Mouse (Mus musculus): ENCODE measurements around the gene Wfdc1. TPM values are rescaled to one million over a fixed set of nuclear protein-coding genes. Genes with fewer than 3 reads are reported as not detected.

Wfdc1 gene
- total and polyA plus RNA-seq, 2 experiments from 2014 or later, result 22.4 to 55.0 TPM

DNA sequence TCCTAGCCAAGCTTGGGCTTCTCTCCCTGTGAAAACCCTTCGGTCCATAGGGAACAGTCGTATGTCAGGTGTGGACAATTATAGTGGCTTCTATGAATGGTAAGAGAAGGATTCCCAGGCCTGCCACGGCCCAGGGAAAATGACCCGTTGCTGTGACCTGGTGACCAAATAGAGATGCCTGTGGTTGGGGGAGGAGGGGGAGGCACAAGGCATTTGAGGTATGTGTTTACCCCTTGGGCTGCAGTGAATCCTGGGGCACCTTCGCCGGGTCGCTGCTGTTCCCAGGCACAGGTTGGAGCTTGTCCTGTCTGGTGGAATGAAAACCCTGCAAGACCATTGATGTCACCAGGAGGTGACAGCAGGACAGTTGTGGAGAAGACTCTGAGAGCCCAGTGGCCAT is 28.5 kb downstream of the Wfdc1 start:
- Histone ChIP-seq H3K4me3 (ENCODE audit: low read depth, low read length) (no peak overlapping the region), H3K4me2 (ENCODE audit: low read depth, low read length) (no peak overlapping the region), H3K27ac (ENCODE audit: low read depth) (no peak overlapping the region), H3K4me1 (ENCODE audit: control insufficient read depth, insufficient read depth) (no peaks in the 10 kb centered on the region), H3K9me3 (replicated peaks; ENCODE audit: control insufficient read depth, low read length) (no peaks in the 10 kb centered on the region), H3K36me3 (replicated peaks; ENCODE audit: control insufficient read depth, insufficient read depth, low read length) (no peaks in the 10 kb centered on the region), H3K27me3 (ENCODE audit: control insufficient read depth, insufficient read depth, low read length) (peaks cover 22% of the 10 kb centered on the region), H3K9ac (replicated peaks; ENCODE audit: low read depth, low read length) (no peak overlapping the region)
- no peak for TF ChIP-seq CTCF (IDR thresholded peaks at IDR 0.05; ENCODE audit: low read depth)
- TF ChIP-seq EP300 (IDR thresholded peaks at IDR 0.05; ENCODE audit: low read depth), result no peak
- ATAC-seq (ENCODE audit: insufficient read depth, low read depth) (no peak), DNase-seq (ENCODE audit: low spot score) (no peak)
- 60% methylated on average over 7 of the region's 7 CpGs for WGBS

DNA sequence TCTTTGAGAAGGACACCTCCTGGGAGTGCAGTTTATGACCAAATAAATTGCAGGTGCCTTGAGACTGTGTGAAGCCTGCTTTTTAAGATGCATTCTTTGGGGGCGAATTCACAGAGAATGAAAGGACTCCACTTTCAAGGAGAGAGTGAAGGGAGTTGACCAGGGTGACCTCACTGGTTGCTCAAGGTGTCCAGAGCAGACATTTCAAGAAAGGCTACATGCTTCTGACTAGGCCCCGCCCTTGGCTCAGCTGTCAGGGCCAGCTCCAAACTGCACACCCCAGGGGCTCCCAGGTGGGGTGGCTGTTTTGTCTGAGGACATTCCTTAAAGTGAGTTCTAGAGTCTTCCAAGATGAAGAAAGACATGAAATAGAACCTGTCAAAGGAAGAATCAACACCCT is 31.0 kb downstream of the Wfdc1 start:
- H3K27me3 ChIP-seq (ENCODE audit: control insufficient read depth, insufficient read depth, low read length), result peaks cover 46% of the 10 kb centered on the region
- 87% methylated on average over 2 of the region's 2 CpGs for WGBS

DNA sequence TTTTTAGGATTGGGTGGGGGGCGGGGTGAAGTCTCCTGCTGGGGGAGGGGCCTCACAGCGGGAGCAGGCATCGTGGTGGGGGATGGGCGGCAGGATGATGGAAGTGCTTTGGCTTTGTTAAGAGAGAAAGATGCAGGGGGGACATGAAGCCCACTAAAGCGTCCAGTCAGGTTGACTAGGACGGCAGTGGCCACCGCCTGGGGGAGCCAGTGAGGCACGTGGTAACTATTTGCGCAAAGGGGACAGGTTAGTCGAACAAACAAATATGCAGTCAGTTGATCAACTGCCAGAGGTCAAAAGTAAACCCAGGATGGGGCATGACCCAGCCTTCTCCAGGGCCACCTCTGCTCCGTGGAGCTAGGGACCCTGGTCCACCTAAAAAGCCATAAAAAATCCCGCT is 32.8 kb downstream of the Wfdc1 start:
- Histone ChIP-seq H3K9ac (replicated peaks; ENCODE audit: low read depth, low read length) (no peak overlapping the region), H3K27ac (ENCODE audit: low read depth) (no peak overlapping the region), H3K9me3 (replicated peaks; ENCODE audit: control insufficient read depth, low read length) (no peaks in the 10 kb centered on the region), H3K4me2 (ENCODE audit: low read depth, low read length) (no peak overlapping the region), H3K36me3 (replicated peaks; ENCODE audit: control insufficient read depth, insufficient read depth, low read length) (no peaks in the 10 kb centered on the region), H3K4me3 (ENCODE audit: low read depth, low read length) (no peak overlapping the region), H3K4me1 (ENCODE audit: control insufficient read depth, insufficient read depth) (no peaks in the 10 kb centered on the region), H3K27me3 (ENCODE audit: control insufficient read depth, insufficient read depth, low read length) (peaks cover 47% of the 10 kb centered on the region)
- TF ChIP-seq EP300 (IDR thresholded peaks at IDR 0.05; ENCODE audit: low read depth) (no peak), CTCF (IDR thresholded peaks at IDR 0.05; ENCODE audit: low read depth) (peak; percentile 60)
- DNase-seq (ENCODE audit: low spot score) (no peak), ATAC-seq (ENCODE audit: insufficient read depth, low read depth) (peak; percentile 14; the same call in 1 of the 2 replicates)
- WGBS, result 3% methylated on average over 12 of the region's 12 CpGs

More for the DNA sequence above, 31.0 kb downstream of the Wfdc1 start:
- H3K4me2 ChIP-seq (ENCODE audit: low read depth, low read length), result no peak overlapping the region
- no peaks in the 10 kb centered on the region for H3K36me3 ChIP-seq (replicated peaks; ENCODE audit: control insufficient read depth, insufficient read depth, low read length)
- H3K4me3 ChIP-seq (ENCODE audit: low read depth, low read length), result no peak overlapping the region
- no peaks in the 10 kb centered on the region for H3K4me1 ChIP-seq (ENCODE audit: control insufficient read depth, insufficient read depth)
- H3K9ac ChIP-seq (replicated peaks; ENCODE audit: low read depth, low read length), result no peak overlapping the region
- no peaks in the 10 kb centered on the region for H3K9me3 ChIP-seq (replicated peaks; ENCODE audit: control insufficient read depth, low read length)
- TF ChIP-seq CTCF (IDR thresholded peaks at IDR 0.05; ENCODE audit: low read depth), result no peak
- no peak for ATAC-seq (ENCODE audit: insufficient read depth, low read depth)
- no peak for DNase-seq (ENCODE audit: low spot score)
- no peak overlapping the region for H3K27ac ChIP-seq (ENCODE audit: low read depth)

DNA sequence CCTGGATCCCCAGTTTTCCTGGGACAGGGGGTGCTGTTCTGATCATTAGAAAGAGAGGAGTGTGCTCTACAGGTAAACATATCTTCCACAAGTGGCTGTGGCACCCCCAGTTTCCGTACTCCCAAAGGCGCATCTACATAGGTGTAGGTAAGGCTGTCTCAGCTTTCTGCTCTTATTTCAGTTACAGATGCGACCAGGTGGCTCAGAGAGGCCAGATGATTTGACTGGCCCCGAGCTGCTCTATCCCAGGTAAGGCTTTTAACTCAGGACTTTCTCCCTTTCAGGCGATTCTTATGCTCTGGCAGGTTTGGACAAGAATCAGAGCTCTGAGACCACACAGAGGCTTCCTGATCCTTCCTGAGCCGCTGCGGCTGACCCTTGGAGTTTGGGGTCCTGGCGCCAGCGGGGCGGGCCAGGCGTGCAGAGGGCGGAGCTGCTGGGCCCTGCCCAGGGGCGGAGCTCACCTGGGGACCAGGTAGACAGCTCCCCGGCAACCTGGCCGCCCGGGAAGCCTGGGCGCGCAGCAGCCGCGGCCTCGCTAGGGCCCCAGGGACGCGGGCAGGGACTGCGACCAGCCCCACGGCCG is 33.5 kb downstream of the Wfdc1 start, which contains the start of gene Atp2c2:
TSS of gene Atp2c2 (plus strand) at position 461 of the 586 bp plus-strand sequence.
- ATAC-seq (ENCODE audit: insufficient read depth, low read depth), result no peak
- H3K9ac ChIP-seq (replicated peaks; ENCODE audit: low read depth, low read length), result no peak within 1 kb of the TSS

DNA sequence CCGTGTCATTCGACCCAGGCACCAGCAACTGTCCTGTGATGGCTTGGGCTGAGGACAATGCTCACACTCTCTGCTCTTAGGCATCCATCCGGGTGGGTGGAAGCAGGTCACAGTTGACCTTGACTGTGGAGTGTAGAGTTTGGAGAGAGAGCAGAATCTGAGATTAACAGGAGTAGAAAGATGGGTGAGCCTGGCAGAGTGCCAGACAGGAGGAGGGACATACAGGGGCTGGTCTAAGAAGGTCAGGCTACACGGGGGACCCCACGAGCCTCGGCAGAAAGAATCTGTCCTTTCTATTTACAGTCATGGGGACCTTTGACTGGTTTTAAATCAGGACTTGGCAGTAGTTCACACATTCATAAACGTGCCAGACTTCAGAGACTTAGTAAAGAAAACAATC is 36.8 kb downstream of the Wfdc1 start:
- TF ChIP-seq EP300 (IDR thresholded peaks at IDR 0.05; ENCODE audit: low read depth) (no peak), CTCF (IDR thresholded peaks at IDR 0.05; ENCODE audit: low read depth) (no peak)
- Histone ChIP-seq H3K4me1 (ENCODE audit: control insufficient read depth, insufficient read depth) (no peaks in the 10 kb centered on the region), H3K27me3 (ENCODE audit: control insufficient read depth, insufficient read depth, low read length) (peaks cover 42% of the 10 kb centered on the region), H3K9me3 (replicated peaks; ENCODE audit: control insufficient read depth, low read length) (no peaks in the 10 kb centered on the region), H3K27ac (ENCODE audit: low read depth) (no peak overlapping the region), H3K36me3 (replicated peaks; ENCODE audit: control insufficient read depth, insufficient read depth, low read length) (no peaks in the 10 kb centered on the region), H3K4me3 (ENCODE audit: low read depth, low read length) (no peak overlapping the region), H3K4me2 (ENCODE audit: low read depth, low read length) (no peak overlapping the region), H3K9ac (replicated peaks; ENCODE audit: low read depth, low read length) (no peak overlapping the region)
- no peak for DNase-seq (ENCODE audit: low spot score)
- ATAC-seq (ENCODE audit: insufficient read depth, low read depth), result no peak
- 24% methylated on average over 7 of the region's 7 CpGs for WGBS

More for the DNA sequence above, 33.5 kb downstream of the Wfdc1 start, which contains the start of gene Atp2c2:
- H3K9me3 ChIP-seq (replicated peaks; ENCODE audit: control insufficient read depth, low read length), result no peaks in the 10 kb centered on the region
- H3K36me3 ChIP-seq (replicated peaks; ENCODE audit: control insufficient read depth, insufficient read depth, low read length), result no peaks in the 10 kb centered on the region
- no peak for DNase-seq (ENCODE audit: low spot score)
- no peak within 1 kb of the TSS for H3K4me3 ChIP-seq (ENCODE audit: low read depth, low read length)
- peaks cover 47% of the 10 kb centered on the region for H3K27me3 ChIP-seq (ENCODE audit: control insufficient read depth, insufficient read depth, low read length)
- no peaks in the 10 kb centered on the region for H3K4me1 ChIP-seq (ENCODE audit: control insufficient read depth, insufficient read depth)
- WGBS, result 9% methylated on average over 26 of the region's 26 CpGs
- TF ChIP-seq EP300 (IDR thresholded peaks at IDR 0.05; ENCODE audit: low read depth), result no peak
- no peak for TF ChIP-seq CTCF (IDR thresholded peaks at IDR 0.05; ENCODE audit: low read depth)
- H3K27ac ChIP-seq (ENCODE audit: low read depth), result no peak within 1 kb of the TSS
- H3K4me2 ChIP-seq (ENCODE audit: low read depth, low read length), result no peak within 1 kb of the TSS

DNA sequence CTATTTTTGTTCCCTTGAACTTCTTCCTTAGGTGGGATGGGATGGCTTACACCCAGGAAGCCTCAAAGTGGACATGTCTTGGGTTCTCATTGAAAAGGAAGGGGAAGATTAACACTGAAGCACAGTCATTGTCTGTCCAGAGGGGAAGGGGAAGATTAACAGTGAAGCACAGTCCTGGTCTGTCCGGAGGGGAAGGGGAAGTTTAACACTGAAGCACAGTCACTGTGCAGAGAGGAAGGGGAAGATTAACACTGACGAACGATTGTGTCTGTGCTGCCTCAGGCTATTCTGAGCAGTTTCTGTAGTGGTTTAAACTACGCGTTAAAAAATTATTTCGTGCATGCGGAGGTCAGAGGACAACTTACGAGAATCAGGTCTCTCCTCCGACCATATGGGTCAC is 41.0 kb downstream of the Wfdc1 start:
- TF ChIP-seq EP300 (IDR thresholded peaks at IDR 0.05; ENCODE audit: low read depth) (no peak), CTCF (IDR thresholded peaks at IDR 0.05; ENCODE audit: low read depth) (no peak)
- Histone ChIP-seq H3K4me2 (ENCODE audit: low read depth, low read length) (no peak overlapping the region), H3K36me3 (replicated peaks; ENCODE audit: control insufficient read depth, insufficient read depth, low read length) (no peaks in the 10 kb centered on the region), H3K4me3 (ENCODE audit: low read depth, low read length) (no peak overlapping the region), H3K4me1 (ENCODE audit: control insufficient read depth, insufficient read depth) (no peaks in the 10 kb centered on the region), H3K9me3 (replicated peaks; ENCODE audit: control insufficient read depth, low read length) (no peaks in the 10 kb centered on the region), H3K9ac (replicated peaks; ENCODE audit: low read depth, low read length) (no peak overlapping the region), H3K27me3 (ENCODE audit: control insufficient read depth, insufficient read depth, low read length) (0 out of 2 replicates have a peak, but pooled peaks cover under 1% of the 10 kb centered on the region), H3K27ac (ENCODE audit: low read depth) (no peak overlapping the region)
- 86% methylated on average over 9 of the region's 9 CpGs for WGBS
- DNase-seq (ENCODE audit: low spot score), result no peak
- no peak for ATAC-seq (ENCODE audit: insufficient read depth, low read depth)
